Mouse (Mus musculus) yolk sac, embryonic 10.5 days (tissue): ENCODE results near the gene Tapt1.
A peak's percentile ranks its signal among the peaks of the same experiment; 100 is the strongest.

Experiments
- DNase-seq: peaks from one replicate; pipeline ENCODE4 v3.0.0-alpha.2; 2017; ENCODE audit warnings: low spot score

Gene Tapt1

GRCm38 (mm10) chr5:44234606-44235005 lies 8.2 kb upstream of the Tapt1 start:
- DNase-seq = no peak

- DNase-seq = no peak
Observed at GRCm38 (mm10) chr5:44233933-44234332, 7.5 kb upstream of the Tapt1 start.

GRCm38 (mm10) chr5:44228756-44229155 lies 2.3 kb upstream of the Tapt1 start:
- DNase-seq = no peak

GRCm38 (mm10) chr5:44228323-44228722 lies 1.9 kb upstream of the Tapt1 start:
- no peak for DNase-seq

- no peak for DNase-seq
Observed at GRCm38 (mm10) chr5:44227462-44227840, 1.0 kb upstream of the Tapt1 start.

- DNase-seq = no peak
Observed at GRCm38 (mm10) chr5:44225911-44226520, 410 bp downstream of the Tapt1 start.

GRCm38 (mm10) chr5:44224916-44225600 lies 1.4 kb downstream of the Tapt1 start:
- no peak for DNase-seq

- peak; percentile 33 for DNase-seq
Observed at GRCm38 (mm10) chr5:44224251-44224650, 2.2 kb downstream of the Tapt1 start.

GRCm38 (mm10) chr5:44223341-44223881 lies 3.0 kb downstream of the Tapt1 start:
- DNase-seq = no peak

- DNase-seq = no peak
Observed at GRCm38 (mm10) chr5:44220430-44220829, 6.0 kb downstream of the Tapt1 start.

GRCm38 (mm10) chr5:44219871-44220270 lies 6.6 kb downstream of the Tapt1 start:
- DNase-seq = no peak

- no peak for DNase-seq
Observed at GRCm38 (mm10) chr5:44218483-44218882, 7.9 kb downstream of the Tapt1 start.

GRCm38 (mm10) chr5:44217685-44218041 lies 8.8 kb downstream of the Tapt1 start:
- no peak for DNase-seq

GRCm38 (mm10) chr5:44217041-44217684 lies 9.3 kb downstream of the Tapt1 start:
- DNase-seq = no peak

GRCm38 (mm10) chr5:44215118-44215517 lies 11.3 kb downstream of the Tapt1 start:
- DNase-seq = no peak

GRCm38 (mm10) chr5:44214025-44214424 lies 12.4 kb downstream of the Tapt1 start:
- no peak for DNase-seq

- no peak for DNase-seq
Observed at GRCm38 (mm10) chr5:44213391-44213790, 13.0 kb downstream of the Tapt1 start.

GRCm38 (mm10) chr5:44211818-44212465 lies 14.5 kb downstream of the Tapt1 start:
- no peak for DNase-seq

GRCm38 (mm10) chr5:44207286-44207685 lies 19.1 kb downstream of the Tapt1 start:
- DNase-seq = no peak

GRCm38 (mm10) chr5:44206651-44207050 lies 19.8 kb downstream of the Tapt1 start:
- no peak for DNase-seq

- DNase-seq = no peak
Observed at GRCm38 (mm10) chr5:44203410-44203809, 23.0 kb downstream of the Tapt1 start.

- DNase-seq = no peak
Observed at GRCm38 (mm10) chr5:44201665-44202064, 24.8 kb downstream of the Tapt1 start.

- no peak for DNase-seq
Observed at GRCm38 (mm10) chr5:44199109-44199508, 27.3 kb downstream of the Tapt1 start.
